Mouse (Mus musculus): ENCODE data around the gene Lpcat1.
A peak's percentile ranks its signal among the peaks of the same experiment; 100 is the strongest.

Gene Lpcat1

GRCm38 (mm10) chr13:73446943-73447342 is 20.1 kb upstream of the Lpcat1 start:
- peak; percentile 18 to 46 for DNase-seq

- DNase-seq, result no peak
These were observed 19.5 kb upstream of the Lpcat1 start for GRCm38 (mm10) chr13:73447478-73447877.

GRCm38 (mm10) chr13:73448201-73448600 is 18.8 kb upstream of the Lpcat1 start:
- DNase-seq, result no peak

GRCm38 (mm10) chr13:73448723-73449122 is 18.3 kb upstream of the Lpcat1 start:
- DNase-seq, result no peak

- no peak for DNase-seq
These were observed 13.3 kb upstream of the Lpcat1 start for GRCm38 (mm10) chr13:73453503-73454217.

GRCm38 (mm10) chr13:73455328-73455727 is 11.7 kb upstream of the Lpcat1 start:
- no peak for DNase-seq

- DNase-seq, result no peak
These were observed 9.7 kb upstream of the Lpcat1 start for GRCm38 (mm10) chr13:73457301-73457700.

GRCm38 (mm10) chr13:73457741-73458140 is 9.3 kb upstream of the Lpcat1 start:
- no peak for DNase-seq

- DNase-seq, result no peak
These were observed 8.3 kb upstream of the Lpcat1 start for GRCm38 (mm10) chr13:73458719-73459118.

- DNase-seq, result no peak
These were observed 7.7 kb upstream of the Lpcat1 start for GRCm38 (mm10) chr13:73459189-73459850.

GRCm38 (mm10) chr13:73461551-73461950 is 5.4 kb upstream of the Lpcat1 start:
- no peak for DNase-seq

GRCm38 (mm10) chr13:73465156-73465555 is 1.8 kb upstream of the Lpcat1 start:
- DNase-seq, result no peak

GRCm38 (mm10) chr13:73466411-73466810 is 586 bp upstream of the Lpcat1 start:
- no peak for DNase-seq

GRCm38 (mm10) chr13:73467421-73468237 is 632 bp downstream of the Lpcat1 start:
- peak; percentile 56 to 75 for DNase-seq

GRCm38 (mm10) chr13:73468834-73469233 is 1.8 kb downstream of the Lpcat1 start:
- DNase-seq, result no peak

- peak in 1 of 2 experiments; percentile 15 for DNase-seq
These were observed 2.4 kb downstream of the Lpcat1 start for GRCm38 (mm10) chr13:73469257-73469967.

GRCm38 (mm10) chr13:73472481-73472880 is 5.5 kb downstream of the Lpcat1 start:
- peak in 1 of 2 experiments; percentile 13 for DNase-seq

GRCm38 (mm10) chr13:73473746-73474145 is 6.7 kb downstream of the Lpcat1 start:
- no peak for DNase-seq

GRCm38 (mm10) chr13:73474163-73474562 is 7.2 kb downstream of the Lpcat1 start:
- no peak for DNase-seq

- no peak for DNase-seq
These were observed 8.3 kb downstream of the Lpcat1 start for GRCm38 (mm10) chr13:73475058-73475980.

GRCm38 (mm10) chr13:73476259-73476658 is 9.3 kb downstream of the Lpcat1 start:
- DNase-seq, result no peak

GRCm38 (mm10) chr13:73476796-73477195 is 9.8 kb downstream of the Lpcat1 start:
- DNase-seq, result no peak

Data from kidney, postnatal 4 days (tissue).